Mouse (Mus musculus): ENCODE results near the gene Gcn1l1. TPM values are rescaled to one million over a fixed set of nuclear protein-coding genes. Genes with fewer than 3 reads are reported as not detected.

The Gcn1l1 gene
- polyA plus RNA-seq, 1 experiment from 2014 or later: 41.7 TPM

DNA sequence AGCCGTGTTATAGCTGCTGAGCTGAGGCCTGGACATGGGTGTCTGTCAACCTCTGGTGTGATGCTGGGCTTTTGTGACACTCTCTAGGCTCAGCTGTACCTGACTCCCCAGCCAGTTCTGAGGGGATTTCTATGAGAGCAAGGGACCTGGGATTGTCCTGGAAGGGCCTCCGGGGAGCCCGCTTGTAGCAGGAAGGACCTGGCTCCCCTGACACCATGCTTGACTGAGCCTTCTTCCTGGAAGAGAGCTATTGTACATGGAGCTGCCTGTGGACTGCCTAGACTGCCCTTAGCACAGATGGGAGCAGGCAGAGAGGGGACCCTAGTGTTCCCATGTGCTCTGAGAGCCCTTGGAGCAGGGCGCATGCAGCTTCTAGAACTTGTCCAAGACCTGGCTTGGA lies 39.6 kb upstream of the Gcn1l1 start:
- H3K27me3 ChIP-seq: no peaks in the 10 kb centered on the region
- no peak overlapping the region for H3K4me3 ChIP-seq
- ATAC-seq: no peak
- peaks cover 23% of the 10 kb centered on the region for H3K4me1 ChIP-seq
- H3K4me2 ChIP-seq: no peak overlapping the region
- no peaks in the 10 kb centered on the region for H3K9me3 ChIP-seq (replicated peaks)
- no peak overlapping the region for H3K9ac ChIP-seq
- H3K27ac ChIP-seq: no peak overlapping the region
- 92% methylated on average over 4 of the region's 4 CpGs for WGBS
- no peaks in the 10 kb centered on the region for H3K36me3 ChIP-seq (ENCODE audit: poor library complexity, severe bottlenecking)

DNA sequence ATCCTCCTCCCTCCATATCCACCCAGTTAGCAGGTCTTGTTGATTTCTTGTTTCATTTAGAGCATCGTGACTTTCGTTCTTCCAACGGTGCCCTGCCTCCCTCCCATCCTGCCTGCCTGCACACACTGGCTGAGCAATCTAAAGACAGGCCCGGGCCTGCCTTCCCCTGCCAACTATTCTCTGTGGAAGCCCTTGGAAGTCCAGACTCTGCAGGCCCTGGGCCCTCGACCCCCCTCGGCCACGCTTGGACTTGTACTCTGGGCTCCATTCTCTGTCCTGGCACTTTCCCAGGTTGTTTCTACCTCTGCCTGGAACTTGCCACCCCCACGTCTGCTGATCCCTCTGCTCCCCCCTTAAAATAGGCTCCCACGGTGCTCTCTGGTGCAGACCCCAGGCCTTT lies 39.1 kb upstream of the Gcn1l1 start:
- Histone ChIP-seq H3K36me3 (ENCODE audit: poor library complexity, severe bottlenecking) (no peaks in the 10 kb centered on the region), H3K27me3 (no peaks in the 10 kb centered on the region)
- no peak for ATAC-seq

DNA sequence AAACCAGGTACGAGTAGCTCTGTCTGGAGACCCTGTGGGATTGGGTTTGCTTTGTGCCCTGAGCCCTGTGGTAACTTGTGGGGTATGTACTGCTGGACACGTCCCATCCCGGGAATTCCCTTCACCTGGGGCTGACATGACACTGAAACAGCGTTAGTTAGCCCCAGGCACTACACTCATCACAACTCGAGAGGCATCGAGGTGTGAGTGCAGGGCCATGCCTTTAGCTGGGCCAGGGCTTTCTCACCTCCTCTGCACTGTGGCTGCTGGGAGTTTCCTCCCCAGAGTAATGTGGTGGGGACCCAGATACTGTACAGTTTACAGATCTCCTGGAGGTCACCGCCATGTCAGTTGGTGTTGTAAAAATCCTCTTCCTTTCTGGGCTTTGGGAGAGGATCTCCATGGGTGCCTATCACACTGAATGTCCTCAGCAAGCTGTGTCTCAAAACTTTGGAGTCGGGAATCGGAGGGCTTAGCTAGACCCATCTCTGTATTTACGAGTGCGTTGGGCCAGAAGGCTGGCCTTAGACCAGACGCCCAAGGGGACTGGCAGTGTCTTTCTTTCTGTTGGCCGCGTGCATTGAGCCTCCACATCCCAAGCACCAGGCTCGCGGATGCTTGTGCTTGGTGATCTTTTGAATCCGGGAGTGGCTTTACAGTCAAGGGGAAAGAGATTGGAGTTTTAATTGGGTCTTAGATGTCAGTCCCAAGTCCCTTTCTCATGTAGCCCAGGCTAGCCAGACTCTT lies 38.4 kb upstream of the Gcn1l1 start:
- no peak overlapping the region for H3K27ac ChIP-seq
- peaks cover 36% of the 10 kb centered on the region for H3K4me1 ChIP-seq
- no peaks in the 10 kb centered on the region for H3K36me3 ChIP-seq (ENCODE audit: poor library complexity, severe bottlenecking)
- no peaks in the 10 kb centered on the region for H3K9me3 ChIP-seq (replicated peaks)
- 86% methylated on average over 17 of the region's 17 CpGs for WGBS
- no peak overlapping the region for H3K4me3 ChIP-seq
- no peak for ATAC-seq
- no peak overlapping the region for H3K4me2 ChIP-seq
- no peak overlapping the region for H3K9ac ChIP-seq
- no peaks in the 10 kb centered on the region for H3K27me3 ChIP-seq

More for the DNA sequence above, 39.1 kb upstream of the Gcn1l1 start:
- WGBS: 79% methylated on average over 9 of the region's 9 CpGs
- Histone ChIP-seq H3K4me3 (no peak overlapping the region), H3K4me2 (no peak overlapping the region), H3K9me3 (replicated peaks) (no peaks in the 10 kb centered on the region), H3K9ac (no peak overlapping the region), H3K4me1 (peaks cover 29% of the 10 kb centered on the region), H3K27ac (no peak overlapping the region)

- Histone ChIP-seq H3K27me3 (no peaks in the 10 kb centered on the region), H3K36me3 (ENCODE audit: poor library complexity, severe bottlenecking) (no peaks in the 10 kb centered on the region), H3K4me1 (peaks cover 42% of the 10 kb centered on the region), H3K9ac (no peak overlapping the region), H3K9me3 (replicated peaks) (no peaks in the 10 kb centered on the region), H3K4me2 (no peak overlapping the region), H3K4me3 (no peak overlapping the region), H3K27ac (no peak overlapping the region)
- ATAC-seq: no peak
- WGBS: 86% methylated on average over 5 of the region's 5 CpGs
Observed at GRCm38 (mm10) chr5:115528128-115528527, 36.9 kb upstream of the Gcn1l1 start.

GRCm38 (mm10) chr5:115529364-115529741 lies 35.7 kb upstream of the Gcn1l1 start:
- ATAC-seq: no peak
- 82% methylated on average over 8 of the region's 8 CpGs for WGBS
- no peaks in the 10 kb centered on the region for H3K9me3 ChIP-seq (replicated peaks)
- no peaks in the 10 kb centered on the region for H3K27me3 ChIP-seq
- H3K27ac ChIP-seq: peak overlapping the region; percentile 36; the same call in 1 of the 2 replicates
- peaks cover 36% of the 10 kb centered on the region for H3K4me1 ChIP-seq
- H3K4me2 ChIP-seq: no peak overlapping the region
- H3K4me3 ChIP-seq: no peak overlapping the region
- no peaks in the 10 kb centered on the region for H3K36me3 ChIP-seq (ENCODE audit: poor library complexity, severe bottlenecking)
- no peak overlapping the region for H3K9ac ChIP-seq

DNA sequence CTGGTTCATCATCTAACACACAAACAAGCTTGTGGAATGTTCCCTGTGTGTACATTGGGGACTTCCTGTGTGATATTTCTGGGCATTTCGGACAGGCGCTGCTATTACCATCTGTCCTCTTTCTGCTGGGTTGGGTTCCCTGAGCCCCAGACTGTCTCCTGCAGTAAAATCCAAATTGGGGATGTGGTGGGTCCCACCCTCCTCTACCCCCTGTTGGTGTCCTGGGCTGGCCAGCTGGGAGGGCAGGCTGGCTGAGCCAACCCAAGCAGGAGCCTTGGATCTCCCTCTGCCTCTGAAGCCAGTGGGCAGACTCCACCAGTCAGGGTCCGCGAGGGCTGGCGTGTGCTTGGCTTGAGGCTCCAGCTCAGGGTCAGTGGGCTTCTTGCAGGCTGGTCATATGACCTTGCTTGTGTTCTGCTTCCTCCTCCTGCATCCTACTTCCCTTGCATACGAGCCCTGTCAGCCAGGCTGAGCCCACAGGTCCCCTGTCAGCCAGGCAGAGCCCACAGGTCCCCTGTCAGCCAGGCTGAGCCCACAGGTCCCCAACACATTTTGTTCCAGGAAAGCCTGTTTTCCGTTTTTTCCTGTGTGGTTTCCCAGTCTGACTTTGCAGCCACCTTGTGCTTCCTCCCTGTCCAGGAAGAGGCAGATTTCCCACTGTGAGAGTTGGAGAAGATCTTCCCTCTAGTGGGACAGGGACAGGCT lies 35.2 kb upstream of the Gcn1l1 start:
- Histone ChIP-seq H3K4me1 (peaks cover 35% of the 10 kb centered on the region), H3K9ac (no peak overlapping the region), H3K9me3 (replicated peaks) (no peaks in the 10 kb centered on the region), H3K36me3 (ENCODE audit: poor library complexity, severe bottlenecking) (no peaks in the 10 kb centered on the region), H3K27ac (peak overlapping the region; percentile 36), H3K4me2 (no peak overlapping the region), H3K4me3 (no peak overlapping the region), H3K27me3 (no peaks in the 10 kb centered on the region)
- no peak for ATAC-seq
- 78% methylated on average over 7 of the region's 7 CpGs for WGBS

- Histone ChIP-seq H3K9ac (no peak overlapping the region), H3K27me3 (no peaks in the 10 kb centered on the region), H3K4me2 (no peak overlapping the region), H3K4me1 (peaks cover 35% of the 10 kb centered on the region), H3K27ac (peak overlapping the region; percentile 36), H3K9me3 (replicated peaks) (no peaks in the 10 kb centered on the region), H3K4me3 (no peak overlapping the region), H3K36me3 (ENCODE audit: poor library complexity, severe bottlenecking) (no peaks in the 10 kb centered on the region)
- ATAC-seq: no peak
- 79% methylated on average over 8 of the region's 8 CpGs for WGBS
Observed at GRCm38 (mm10) chr5:115530447-115530809, 34.6 kb upstream of the Gcn1l1 start.

DNA sequence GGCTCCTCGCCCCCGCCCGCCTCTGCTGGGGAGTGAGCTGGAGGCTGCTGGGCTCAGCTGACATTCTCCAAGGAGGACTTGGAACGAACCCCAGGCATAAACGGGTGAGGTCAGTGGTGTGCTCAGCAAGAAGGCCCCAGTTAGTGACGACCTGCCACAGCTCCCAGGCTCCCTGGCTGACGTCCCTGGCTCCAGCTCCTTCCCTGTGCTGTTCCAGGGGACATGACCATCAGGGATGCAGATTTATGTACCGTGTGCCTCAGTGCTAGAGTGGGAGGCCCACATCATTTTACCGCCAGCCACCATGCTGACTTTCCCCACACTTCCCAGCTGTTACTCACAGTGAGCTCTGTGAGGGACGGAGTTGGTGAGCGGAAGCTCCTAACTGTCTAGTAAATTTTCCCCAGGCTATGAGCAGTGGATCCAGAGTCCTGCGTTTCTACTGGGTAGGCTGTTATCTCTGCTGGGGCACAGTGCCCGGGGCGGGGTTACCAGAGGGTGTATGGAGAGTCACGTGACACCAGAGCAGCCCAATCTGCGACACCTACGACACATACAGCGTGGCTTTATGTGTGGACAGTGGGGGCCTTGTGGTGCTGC lies 33.3 kb upstream of the Gcn1l1 start:
- 0 out of 2 replicates have a peak overlapping the region, but pooled peaks have one; percentile 10 for H3K27ac ChIP-seq
- ATAC-seq: peak; percentile 58; the same call in 1 of the 2 replicates
- no peaks in the 10 kb centered on the region for H3K27me3 ChIP-seq
- WGBS: 61% methylated on average over 18 of the region's 18 CpGs
- H3K9me3 ChIP-seq (replicated peaks): no peaks in the 10 kb centered on the region
- peak overlapping the region; percentile 39; the same call in 1 of the 2 replicates for H3K9ac ChIP-seq
- no peak overlapping the region for H3K4me3 ChIP-seq
- no peaks in the 10 kb centered on the region for H3K36me3 ChIP-seq (ENCODE audit: poor library complexity, severe bottlenecking)
- H3K4me1 ChIP-seq: peaks cover 35% of the 10 kb centered on the region
- no peak overlapping the region for H3K4me2 ChIP-seq

GRCm38 (mm10) chr5:115534290-115534731 lies 30.7 kb upstream of the Gcn1l1 start:
- Histone ChIP-seq H3K27ac (no peak overlapping the region), H3K36me3 (ENCODE audit: poor library complexity, severe bottlenecking) (no peaks in the 10 kb centered on the region), H3K9ac (no peak overlapping the region), H3K9me3 (replicated peaks) (no peaks in the 10 kb centered on the region), H3K4me1 (peaks cover 48% of the 10 kb centered on the region), H3K27me3 (no peaks in the 10 kb centered on the region), H3K4me2 (no peak overlapping the region), H3K4me3 (no peak overlapping the region)
- 21% methylated on average over 16 of the region's 16 CpGs for WGBS
- ATAC-seq: no peak

DNA sequence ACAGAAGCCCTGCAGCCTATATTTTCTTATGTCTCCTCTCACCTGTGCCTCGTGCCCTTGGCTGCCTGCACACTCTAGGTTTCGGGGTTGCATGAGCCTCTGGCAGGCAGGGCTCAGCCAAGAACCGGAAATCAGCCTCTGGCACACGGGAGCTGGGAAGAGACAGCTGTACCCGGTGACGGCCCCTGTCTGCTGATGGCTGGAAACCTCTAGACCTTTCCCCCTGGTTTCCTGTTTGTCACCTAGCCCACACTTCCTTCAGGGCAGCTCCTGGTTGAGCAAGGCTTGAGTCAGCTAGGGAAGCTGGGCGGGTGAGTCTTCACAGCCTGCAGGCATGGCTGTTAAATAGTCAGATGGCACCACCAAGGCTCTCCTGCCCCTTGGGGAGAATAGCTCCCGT lies 30.2 kb upstream of the Gcn1l1 start:
- H3K27me3 ChIP-seq: no peaks in the 10 kb centered on the region
- no peak overlapping the region for H3K27ac ChIP-seq
- no peak overlapping the region for H3K4me2 ChIP-seq
- no peak for ATAC-seq
- no peaks in the 10 kb centered on the region for H3K36me3 ChIP-seq (ENCODE audit: poor library complexity, severe bottlenecking)
- H3K9me3 ChIP-seq (replicated peaks): no peaks in the 10 kb centered on the region
- peaks cover 42% of the 10 kb centered on the region for H3K4me1 ChIP-seq
- no peak overlapping the region for H3K9ac ChIP-seq
- 63% methylated on average over 8 of the region's 8 CpGs for WGBS
- H3K4me3 ChIP-seq: no peak overlapping the region

DNA sequence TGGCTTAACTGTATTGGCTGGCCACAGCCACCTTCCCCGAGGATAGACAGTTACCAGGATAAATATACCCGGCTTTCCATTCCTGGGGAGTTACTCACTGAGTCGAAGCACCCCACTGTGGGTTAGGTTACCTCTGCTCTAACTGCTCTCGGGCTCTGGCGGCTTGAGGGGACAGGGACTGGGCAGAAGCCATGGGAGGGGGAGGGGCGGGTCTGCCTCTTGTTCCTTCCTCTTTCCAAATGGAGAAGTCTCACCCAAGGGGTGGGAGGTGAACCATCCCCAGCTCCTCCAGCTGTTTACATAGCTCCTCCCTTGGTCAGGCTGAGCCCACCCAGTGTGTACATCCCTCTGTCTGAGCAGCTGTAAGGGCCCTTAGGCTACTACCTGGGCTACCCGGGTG lies 29.4 kb upstream of the Gcn1l1 start:
- Histone ChIP-seq H3K9ac (no peak overlapping the region), H3K4me3 (no peak overlapping the region), H3K27me3 (no peaks in the 10 kb centered on the region), H3K36me3 (ENCODE audit: poor library complexity, severe bottlenecking) (no peaks in the 10 kb centered on the region), H3K4me2 (no peak overlapping the region), H3K9me3 (replicated peaks) (no peaks in the 10 kb centered on the region), H3K27ac (no peak overlapping the region), H3K4me1 (peaks cover 35% of the 10 kb centered on the region)
- 38% methylated on average over 7 of the region's 7 CpGs for WGBS
- ATAC-seq: no peak

DNA sequence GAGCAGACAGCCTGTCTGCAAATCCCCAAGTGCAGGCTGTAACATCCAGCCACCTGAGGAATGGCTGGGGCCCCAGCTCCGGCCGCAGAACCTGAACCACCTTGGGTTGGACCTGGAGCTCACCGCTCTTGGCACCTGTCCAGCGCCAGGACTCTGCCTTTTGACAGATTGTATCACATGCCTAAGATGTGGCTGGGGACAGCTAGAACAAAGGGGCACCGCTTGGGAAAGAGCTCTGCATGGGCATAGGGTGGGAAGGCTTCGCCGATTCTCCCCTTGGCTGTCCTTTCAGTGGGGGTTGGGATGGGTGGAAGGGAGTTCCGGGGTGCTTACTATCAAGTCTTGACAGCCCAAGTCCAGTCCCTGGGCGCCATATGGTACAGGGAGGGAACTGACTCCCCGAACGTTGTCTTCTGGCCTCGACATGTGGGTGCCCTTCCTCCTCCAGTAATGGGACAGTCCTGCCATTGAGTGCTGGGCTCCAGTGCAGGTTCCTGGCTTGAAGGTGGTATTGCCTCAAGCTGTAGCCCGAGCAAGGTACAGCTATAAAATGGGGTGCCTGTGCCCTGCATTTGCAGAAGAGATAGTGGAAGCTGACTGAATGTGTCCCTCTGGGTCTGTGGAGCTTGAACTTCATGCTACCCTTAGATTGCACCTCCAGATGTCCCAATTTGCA lies 26.9 kb upstream of the Gcn1l1 start:
- Histone ChIP-seq H3K9ac (no peak overlapping the region), H3K4me3 (no peak overlapping the region), H3K27ac (no peak overlapping the region), H3K4me2 (0 out of 2 replicates have a peak overlapping the region, but pooled peaks have one; percentile 13), H3K27me3 (no peaks in the 10 kb centered on the region), H3K4me1 (peaks cover 25% of the 10 kb centered on the region), H3K9me3 (replicated peaks) (no peaks in the 10 kb centered on the region), H3K36me3 (ENCODE audit: poor library complexity, severe bottlenecking) (no peaks in the 10 kb centered on the region)
- peak; percentile 19; the same call in 1 of the 2 replicates for ATAC-seq
- WGBS: 71% methylated on average over 13 of the region's 13 CpGs

Data from forebrain, embryonic 13.5 days (tissue).